Comparison of ENCODE assay signal across 15 mouse cellular contexts in genomic region chr7:18923267-18923666, GRCm38 (mm10). TPM values are rescaled to one million over a fixed set of nuclear protein-coding genes. Genes with fewer than 3 reads are reported as not detected.
DNase-seq lines count a peak whose midpoint lies in the region; ATAC-seq lines count a peak whose summit lies in the region.
"Had no signal": no experiment of that assay in that cellular context is flagged by ENCODE, and none has a peak within 500 bp of the region (broad histone marks: within the 10 kb centered on the region; RNA-seq: fewer than 3 reads in every experiment).

No protein-coding gene starts in this region.

- H3K9me3 ChIP-seq in forebrain, embryonic 15.5 days = no peaks in the 10 kb centered on the region
- H3K9me3 ChIP-seq in neural tube, embryonic 15.5 days (replicated peaks) = no peaks in the 10 kb centered on the region
- H3K9me3 ChIP-seq: heart, embryonic 15.5 days; intestine, embryonic 15.5 days; lung, embryonic 15.5 days had no signal

- no peaks in the 10 kb centered on the region for H3K36me3 ChIP-seq in forebrain, embryonic 15.5 days
- no peaks in the 10 kb centered on the region for H3K36me3 ChIP-seq in neural tube, embryonic 15.5 days
- H3K36me3 ChIP-seq: heart, embryonic 15.5 days; intestine, embryonic 15.5 days; lung, embryonic 15.5 days had no signal

- H3K4me2 ChIP-seq in forebrain, embryonic 15.5 days (replicated peaks) = peak overlapping the region; percentile 33
- H3K4me2 ChIP-seq in neural tube, embryonic 15.5 days = peak overlapping the region; percentile 79
- H3K4me2 ChIP-seq: heart, embryonic 15.5 days; intestine, embryonic 15.5 days; lung, embryonic 15.5 days had no signal

- 0 out of 2 replicates have a peak overlapping the region, but pooled peaks have one; percentile 5 for H3K4me3 ChIP-seq in forebrain, embryonic 15.5 days
- H3K4me3 ChIP-seq in neural tube, embryonic 15.5 days (replicated peaks) = no peak overlapping the region
- H3K4me3 ChIP-seq: erythroblast, embryonic 14.5 days; heart, embryonic 15.5 days; intestine, embryonic 15.5 days; lung, embryonic 15.5 days had no signal

- H3K27ac ChIP-seq in forebrain, embryonic 15.5 days (replicated peaks) = peak overlapping the region; percentile 94
- peak overlapping the region; percentile 92 for H3K27ac ChIP-seq in neural tube, embryonic 15.5 days (replicated peaks)
- H3K27ac ChIP-seq: heart, embryonic 15.5 days; intestine, embryonic 15.5 days; lung, embryonic 15.5 days had no signal

- no peak overlapping the region for H3K9ac ChIP-seq in forebrain, embryonic 15.5 days (replicated peaks)
- no peak overlapping the region for H3K9ac ChIP-seq in neural tube, embryonic 15.5 days (replicated peaks)
- H3K9ac ChIP-seq: heart, embryonic 15.5 days; intestine, embryonic 15.5 days; lung, embryonic 15.5 days had no signal

- no peak for ATAC-seq in forebrain, embryonic 15.5 days (replicated peaks)
- ATAC-seq in neural tube, embryonic 15.5 days (ENCODE audit: low FRiP score) = no peak
- ATAC-seq in activated CD4-positive, CD25-positive, alpha-beta regulatory T cell, adult 4 months = no peak
- ATAC-seq: intestine, embryonic 15.5 days had no signal

- DNase-seq in left cerebral cortex, adult 11 months (ENCODE audit: low spot score) = peak; percentile 55
- DNase-seq in left cerebral cortex, postnatal 10 days (ENCODE audit: extremely low spot score in 1 of 2, low spot score in 2 of 2) = no peak
- peak; percentile 17 to 36 for DNase-seq in layer of hippocampus, postnatal 36 days
- DNase-seq in thymus, postnatal 14 days = no peak
- DNase-seq: gastrocnemius, postnatal 10 days; liver; thymus, adult 18-20 months had no signal

- intact Hi-C loops in left cerebral cortex, postnatal 10 days (cut with DNase I) = no loop called here

- H3K4me1 ChIP-seq in forebrain, embryonic 15.5 days = peaks cover 62% of the 10 kb centered on the region
- peaks cover 61% of the 10 kb centered on the region for H3K4me1 ChIP-seq in neural tube, embryonic 15.5 days

- no peaks in the 10 kb centered on the region; the same call in 1 of the 2 replicates for H3K27me3 ChIP-seq in forebrain, embryonic 15.5 days
- no peaks in the 10 kb centered on the region for H3K27me3 ChIP-seq in neural tube, embryonic 15.5 days (replicated peaks)

- WGBS in forebrain, embryonic 15.5 days = 62% methylated on average over 11 of the region's 11 CpGs
- 47% methylated on average over 11 of the region's 11 CpGs for WGBS in neural tube, embryonic 15.5 days

RNA-seq across cellular contexts. Expression of gene Nova2, which starts 2.4 kb away (rescaled TPM):
- 100 to 1,000 TPM; 114 to 118 TPM for total RNA-seq in left cerebral cortex, postnatal 10 days (2021)
- 17.6 and 18.0 TPM in 2 replicates for polyA plus RNA-seq in forebrain, embryonic 15.5 days (2015; fragmentation: Nextera tagmentation; extraction: Ambion mirVana)
- total RNA-seq in layer of hippocampus, postnatal 36 days (2021) = 10 to 100 TPM; 82.2 to 84.5 TPM
- polyA plus RNA-seq in neural tube, embryonic 15.5 days (2015; fragmentation: Nextera tagmentation; extraction: Ambion mirVana) = 9.4 and 10.6 TPM in 2 replicates
- not detected for polyA plus RNA-seq in activated CD4-positive, CD25-positive, alpha-beta regulatory T cell, adult 4 months (2017; shearing (Covaris generic))
- total RNA-seq: megakaryocyte-erythroid progenitor cell, adult 5-6 weeks had no signal
- polyA plus RNA-seq: erythroblast, embryonic 14.5 days had no signal

RNA-seq across cellular contexts. Expression of gene Ccdc61, which starts 13.1 kb away (rescaled TPM):
- 10 to 100 TPM; 12.8 to 13.4 TPM for total RNA-seq in left cerebral cortex, postnatal 10 days (2021)
- polyA plus RNA-seq in forebrain, embryonic 15.5 days (2015; fragmentation: Nextera tagmentation; extraction: Ambion mirVana) = 26.5 and 27.9 TPM in 2 replicates
- 10 to 100 TPM; 11.3 to 12.5 TPM for total RNA-seq in layer of hippocampus, postnatal 36 days (2021)
- polyA plus RNA-seq in neural tube, embryonic 15.5 days (2015; fragmentation: Nextera tagmentation; extraction: Ambion mirVana) = 29.9 and 31.9 TPM in 2 replicates
- 1 to 10 TPM; 5.3 to 9.2 TPM for polyA plus RNA-seq in activated CD4-positive, CD25-positive, alpha-beta regulatory T cell, adult 4 months (2017; shearing (Covaris generic))

RNA-seq across cellular contexts. Expression of gene Pglyrp1, which starts 52.1 kb away (rescaled TPM):
- 10 to 100 TPM; 26.6 to 28.1 TPM for total RNA-seq in left cerebral cortex, postnatal 10 days (2021)
- 18.2 and 19.2 TPM in 2 replicates for polyA plus RNA-seq in forebrain, embryonic 15.5 days (2015; fragmentation: Nextera tagmentation; extraction: Ambion mirVana)
- 10 to 100 TPM; 13.6 to 21.1 TPM for total RNA-seq in layer of hippocampus, postnatal 36 days (2021)
- 19.2 and 26.6 TPM in 2 replicates for polyA plus RNA-seq in neural tube, embryonic 15.5 days (2015; fragmentation: Nextera tagmentation; extraction: Ambion mirVana)
- polyA plus RNA-seq in activated CD4-positive, CD25-positive, alpha-beta regulatory T cell, adult 4 months (2017; shearing (Covaris generic)) = 100 to 1,000 TPM; 275 to 290 TPM

Comparison
In these comparisons a context has a peak if more than half of its experiments do, and no peak if none do; other contexts are left out.
1. DNase-seq: peak in left cerebral cortex, adult 11 months (single experiment) and layer of hippocampus, postnatal 36 days (2 of 2); none in left cerebral cortex, postnatal 10 days (0 of 2) and thymus, postnatal 14 days (single experiment).
2. RNA of gene Nova2, which starts 2.4 kb away (polyA plus RNA-seq): 17.6 to 18.0 TPM in forebrain, embryonic 15.5 days and 9.4 to 10.6 TPM in neural tube, embryonic 15.5 days; not detected in activated CD4-positive, CD25-positive, alpha-beta regulatory T cell, adult 4 months; every median in the first group is over 10 times any median in the second.